Mouse (Mus musculus) midbrain, postnatal 0 days (tissue): ENCODE measurements at regions not wholly inside any gene's neighbourhood (a gene's known extent, or its start where the extent isn't known, plus 50 kb on each side); places are given as distances from the start of the nearest gene placed in this dataset.

Source experiments
- ATAC-seq: fragments of 200-750 bp; cut with Nextera tagmentation; 2 replicates; pipeline ENCODE4 v1.8.0; 2017; ENCODE audit warnings: moderate number of reproducible peaks, mild to moderate bottlenecking, moderate TSS enrichment, moderate library complexity; ENCODE audit not compliant: low FRiP score
- DNase-seq: peaks from one replicate; pipeline ENCODE4 v3.0.0-alpha.2; 2015; ENCODE audit warnings: low spot score
- H3K27ac ChIP-seq: fragments of 300-500 bp; sonication (generic); 2 replicates; pipeline ENCODE4 v1.5.1; 2014; ENCODE audit warnings: low read depth, mild to moderate bottlenecking, low read length, mixed read lengths
- H3K27me3 ChIP-seq: fragments of 300-500 bp; sonication (generic); 2 replicates; pipeline ENCODE4 v1.6.1; 2014; ENCODE audit warnings: low read length, control low read depth, mixed read lengths; ENCODE audit not compliant: insufficient read depth
- H3K36me3 ChIP-seq: fragments of 300-500 bp; sonication (generic); 2 replicates; pipeline ENCODE4 v1.6.1; 2014; ENCODE audit warnings: low read length, control low read depth, mixed read lengths; ENCODE audit not compliant: insufficient read depth
- H3K4me1 ChIP-seq: fragments of 300-500 bp; sonication (generic); 2 replicates; pipeline ENCODE4 v1.6.1; 2014; ENCODE audit warnings: mild to moderate bottlenecking, control low read depth, antibody characterized with exemption, low read length, mixed read lengths; ENCODE audit not compliant: insufficient read depth
- H3K4me2 ChIP-seq: fragments of 300-500 bp; sonication (generic); 2 replicates; pipeline ENCODE4 v1.6.1; 2014; ENCODE audit warnings: low read depth, mild to moderate bottlenecking, low read length, mixed read lengths; ENCODE audit not compliant: poor library complexity, severe bottlenecking
- H3K4me3 ChIP-seq: fragments of 300-500 bp; sonication (generic); 2 replicates; pipeline ENCODE4 v1.5.1; 2014; ENCODE audit warnings: low read depth, mild to moderate bottlenecking, low read length, moderate library complexity
- H3K9ac ChIP-seq: fragments of 300-500 bp; sonication (generic); replicated peaks from 2 replicates; pipeline ENCODE4 v1.6.1; 2014; ENCODE audit warnings: mild to moderate bottlenecking, low read length, moderate library complexity, mixed read lengths; ENCODE audit not compliant: poor library complexity, severe bottlenecking
- H3K9me3 ChIP-seq: fragments of 300-500 bp; sonication (generic); 2 replicates; pipeline ENCODE4 v1.6.1; 2016; ENCODE audit warnings: low read length, control low read depth
- CTCF ChIP-seq: IDR thresholded peaks from 2 replicates; pipeline ENCODE4 v1.5.1; 2016; ENCODE audit warnings: antibody characterized with exemption, mild to moderate bottlenecking
- WGBS: fragments of 180-500 bp; shearing (Covaris S2); extraction: QIAGEN DNeasy Blood & Tissue Kit; methylation state at CpG from one replicate; pipeline ENCODE4 v1.1.7; 2014; 5-methylcytosine and 5-hydroxymethylcytosine counted together

GRCm38 (mm10) chr4:56506786-56507185 is 233.1 kb upstream of the Gm26657 start:
- TF ChIP-seq CTCF: no peak
- Histone ChIP-seq H3K9me3 (no peaks in the 10 kb centered on the region), H3K27ac (no peak overlapping the region), H3K4me2 (no peak overlapping the region), H3K27me3 (no peaks in the 10 kb centered on the region), H3K36me3 (no peaks in the 10 kb centered on the region), H3K9ac (no peak overlapping the region), H3K4me1 (no peaks in the 10 kb centered on the region), H3K4me3 (no peak overlapping the region)
- ATAC-seq: no peak; the same call in 1 of the 2 replicates
- DNase-seq: peak; percentile 13
- WGBS: 74% methylated on average over 1 of the region's 1 CpGs

GRCm38 (mm10) chr4:56506067-56506466 is 233.8 kb upstream of the Gm26657 start:
- Histone ChIP-seq H3K9me3 (no peaks in the 10 kb centered on the region), H3K4me1 (no peaks in the 10 kb centered on the region), H3K4me3 (no peak overlapping the region), H3K27me3 (no peaks in the 10 kb centered on the region), H3K4me2 (no peak overlapping the region), H3K36me3 (no peaks in the 10 kb centered on the region), H3K9ac (no peak overlapping the region), H3K27ac (no peak overlapping the region)
- no peak for ATAC-seq
- 84% methylated on average over 1 of the region's 1 CpGs for WGBS
- no peak for TF ChIP-seq CTCF
- DNase-seq: no peak

GRCm38 (mm10) chr4:56492537-56493221 is 247.2 kb upstream of the Gm26657 start:
- H3K27me3 ChIP-seq: no peaks in the 10 kb centered on the region
- H3K9ac ChIP-seq: no peak overlapping the region
- no peaks in the 10 kb centered on the region for H3K36me3 ChIP-seq
- H3K9me3 ChIP-seq: no peaks in the 10 kb centered on the region
- DNase-seq: peak; percentile 93
- 25% methylated on average over 16 of the region's 16 CpGs for whole genome bisulfite sequencing
- peak; percentile 90 for TF ChIP-seq CTCF
- no peak overlapping the region for H3K4me3 ChIP-seq
- 0 out of 2 replicates have a peak, but pooled peaks cover 4% of the 10 kb centered on the region for H3K4me1 ChIP-seq
- ATAC-seq: peak; percentile 71
- peak overlapping the region; percentile 29 for H3K4me2 ChIP-seq
- H3K27ac ChIP-seq: no peak overlapping the region

GRCm38 (mm10) chr4:56489361-56489760 is 250.5 kb upstream of the Gm26657 start:
- no peak for ATAC-seq
- Histone ChIP-seq H3K27me3 (no peaks in the 10 kb centered on the region), H3K4me1 (0 out of 2 replicates have a peak, but pooled peaks cover 4% of the 10 kb centered on the region), H3K4me2 (no peak overlapping the region), H3K9ac (no peak overlapping the region), H3K27ac (no peak overlapping the region), H3K9me3 (no peaks in the 10 kb centered on the region), H3K4me3 (no peak overlapping the region), H3K36me3 (no peaks in the 10 kb centered on the region)
- WGBS: 94% methylated on average over 4 of the region's 4 CpGs
- TF ChIP-seq CTCF: no peak
- no peak for DNase-seq

- no peak for TF ChIP-seq CTCF
- Histone ChIP-seq H3K4me3 (no peak overlapping the region), H3K9ac (no peak overlapping the region), H3K9me3 (no peaks in the 10 kb centered on the region), H3K4me1 (no peaks in the 10 kb centered on the region), H3K27ac (no peak overlapping the region), H3K36me3 (no peaks in the 10 kb centered on the region), H3K4me2 (no peak overlapping the region), H3K27me3 (no peaks in the 10 kb centered on the region)
- no peak for DNase-seq
- no peak for ATAC-seq
- 91% methylated on average over 8 of the region's 8 CpGs for WGBS
Observed at GRCm38 (mm10) chr4:56483708-56484107, 256.2 kb upstream of the Gm26657 start.

GRCm38 (mm10) chr4:56456788-56457187 is 283.1 kb upstream of the Gm26657 start:
- WGBS: 90% methylated on average over 4 of the region's 4 CpGs
- H3K4me2 ChIP-seq: no peak overlapping the region
- H3K9ac ChIP-seq: no peak overlapping the region
- no peak for TF ChIP-seq CTCF
- ATAC-seq (no peak), DNase-seq (no peak)
- H3K36me3 ChIP-seq: no peaks in the 10 kb centered on the region
- no peak overlapping the region for H3K27ac ChIP-seq
- no peaks in the 10 kb centered on the region for H3K4me1 ChIP-seq
- no peaks in the 10 kb centered on the region for H3K9me3 ChIP-seq
- H3K27me3 ChIP-seq: no peaks in the 10 kb centered on the region
- no peak overlapping the region for H3K4me3 ChIP-seq
